Mouse (Mus musculus) C3H10T1/2 (cell line): ENCODE results near the gene Zw10. TPM values are rescaled to one million over a fixed set of nuclear protein-coding genes. Genes with fewer than 3 reads are reported as not detected.

Source experiments
- polyA plus RNA-seq, 2 experiments: library from polyadenylated mRNA; unstranded; fragments of >200 nt; fragmentation: generic; extraction: Trizol; gene quantifications; one replicate each; pipeline ENCODE4 v1.2.1; 2012; ENCODE audit warnings: missing spikeins in 2 of 2

Gene Zw10
- 1 to 10 TPM; 3.7 to 8.5 TPM for polyA plus RNA-seq

DNA sequence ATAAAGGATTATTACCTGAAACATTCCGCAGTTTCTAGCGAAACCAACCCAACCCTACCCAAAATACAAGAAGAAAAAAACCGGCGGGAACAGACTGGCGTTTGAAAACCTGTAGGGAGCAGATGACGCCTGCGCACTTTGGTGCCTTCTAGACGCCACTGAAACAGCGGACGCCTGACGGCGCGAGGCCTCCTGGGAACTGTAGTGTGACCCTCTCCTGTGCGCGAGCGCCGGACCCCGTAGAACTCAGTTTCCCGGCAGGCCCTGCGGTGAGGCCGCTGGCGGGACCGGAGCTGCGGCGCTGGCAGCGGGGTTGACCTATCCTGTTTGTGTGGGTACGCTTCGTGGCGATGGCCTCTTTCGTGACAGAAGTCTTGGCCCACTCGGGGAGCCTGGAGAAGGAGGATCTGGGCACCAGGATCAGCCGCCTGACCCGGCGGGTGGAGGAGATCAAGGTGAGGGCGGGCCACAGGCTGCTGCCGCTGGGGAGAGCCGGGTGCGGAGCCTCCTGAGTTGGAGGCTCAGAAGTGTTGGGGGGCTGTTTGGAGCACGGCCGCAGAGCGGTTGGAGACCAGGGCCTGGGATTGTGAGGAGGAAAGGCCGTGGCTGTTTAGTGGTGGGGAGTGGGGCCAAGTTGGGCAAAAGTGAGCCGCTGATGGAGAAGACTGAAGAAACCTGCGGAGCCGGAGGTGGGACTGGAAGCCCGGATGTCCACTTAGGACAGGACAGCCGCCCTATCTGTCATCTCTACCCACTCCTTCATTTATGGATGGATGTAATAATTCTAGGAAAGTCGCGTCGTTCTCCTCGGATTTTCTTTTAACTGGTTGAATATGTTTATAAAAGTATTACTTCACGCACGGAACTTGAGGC, at the start of gene Zw10:
Zw10 (plus strand) TSS at position 281 of the 873 bp plus-strand sequence.

DNA sequence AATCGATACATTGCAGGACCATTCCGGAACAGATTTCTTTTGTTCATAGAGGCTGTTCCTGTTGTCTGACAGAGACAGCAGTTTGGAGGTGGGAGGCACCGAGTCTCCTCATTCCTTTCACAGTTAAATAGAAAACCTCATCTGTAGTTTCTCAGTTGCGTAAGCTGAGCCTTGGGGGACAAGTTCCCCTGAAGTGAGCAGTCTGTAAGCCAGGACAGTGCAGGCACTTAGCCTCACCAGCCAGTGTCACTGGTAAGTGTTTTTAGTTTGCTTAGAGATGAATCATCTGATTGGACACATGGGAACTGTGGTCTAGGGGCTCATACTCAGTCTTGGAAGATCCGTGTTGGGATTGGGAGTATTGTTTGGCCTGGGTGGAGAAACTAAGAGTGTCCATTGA, 25.7 kb downstream of the Zw10 start, which contains the start of gene Tmprss5:
Tmprss5 (plus strand) TSS at position 154 of the 400 bp plus-strand sequence.

Other genes starting within 250 kb of the Zw10 start
- under 1 TPM in 1 of 2 experiments, not detected in 1; 0.02 TPM for gene Zbtb16, start 219.4 kb upstream of the Zw10 start, polyA plus RNA-seq
- gene Htr3a, start 144.5 kb upstream of the Zw10 start, polyA plus RNA-seq: not detected
- gene Htr3b, start 90.6 kb upstream of the Zw10 start, polyA plus RNA-seq: not detected
- gene Usp28, start 70.2 kb upstream of the Zw10 start, polyA plus RNA-seq: 1 to 10 TPM in 1 of 2 experiments, under 1 TPM in 1; 0.94 to 7.0 TPM
- gene Tmprss5, start 25.6 kb downstream of the Zw10 start, polyA plus RNA-seq: under 1 TPM in 1 of 2 experiments, not detected in 1; 0.02 TPM
- gene Gm4894, start 194.9 kb downstream of the Zw10 start, polyA plus RNA-seq: not detected